Mouse (Mus musculus) lung, postnatal 36 days (tissue): Measurements from ENCODE around the gene Pip4k2a.

Source experiments
- DNase-seq: peaks from one replicate; pipeline ENCODE4 v3.0.0; 2022; ENCODE audit warnings: mixed read lengths

Pip4k2a gene

DNA sequence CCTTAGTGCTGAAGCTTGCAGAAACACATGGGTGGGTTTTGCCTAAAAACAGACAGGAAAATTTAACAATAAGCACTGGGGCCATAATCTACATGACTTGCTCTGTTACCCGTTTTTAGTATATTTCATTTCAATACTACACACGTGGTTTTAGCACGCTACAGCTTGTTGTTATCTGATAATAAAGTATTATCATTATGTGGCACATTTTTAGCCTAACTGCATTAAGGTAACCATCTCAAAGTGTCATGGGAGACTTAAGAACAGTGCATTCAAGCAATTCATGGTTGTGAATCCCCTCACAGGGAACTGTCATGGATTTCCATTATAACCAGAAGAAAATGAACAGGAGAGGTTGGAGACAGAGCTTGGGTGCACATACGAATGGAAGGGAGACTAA lies 43.5 kb downstream of the Pip4k2a start:
- DNase-seq = no peak

DNA sequence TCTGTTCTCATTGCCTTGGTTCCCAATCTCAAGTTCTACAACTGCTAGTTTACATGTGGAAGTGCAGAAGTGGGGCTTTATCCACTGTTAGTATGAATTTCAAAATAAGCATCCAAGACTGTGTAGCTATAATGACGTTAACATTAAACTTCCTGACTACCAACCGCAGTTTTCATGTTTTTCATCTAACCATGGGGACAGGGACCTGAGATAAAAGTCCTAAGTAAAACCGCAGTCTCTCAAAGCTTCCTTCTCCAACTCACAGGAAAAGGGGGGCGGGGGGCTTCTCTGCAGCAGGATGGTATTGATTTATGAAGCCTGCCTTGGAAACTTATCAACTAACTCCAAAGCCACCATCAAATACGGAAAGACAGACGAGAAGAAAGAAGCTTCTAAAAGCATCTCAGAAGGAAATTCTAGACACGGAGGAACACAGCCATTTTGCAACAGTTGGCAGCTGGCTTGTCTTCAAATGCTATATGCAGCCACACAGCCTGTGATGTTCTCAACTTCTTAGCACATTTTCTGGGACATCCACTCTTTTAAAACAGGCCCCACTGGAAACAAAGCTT lies 45.7 kb downstream of the Pip4k2a start:
- no peak for DNase-seq

DNA sequence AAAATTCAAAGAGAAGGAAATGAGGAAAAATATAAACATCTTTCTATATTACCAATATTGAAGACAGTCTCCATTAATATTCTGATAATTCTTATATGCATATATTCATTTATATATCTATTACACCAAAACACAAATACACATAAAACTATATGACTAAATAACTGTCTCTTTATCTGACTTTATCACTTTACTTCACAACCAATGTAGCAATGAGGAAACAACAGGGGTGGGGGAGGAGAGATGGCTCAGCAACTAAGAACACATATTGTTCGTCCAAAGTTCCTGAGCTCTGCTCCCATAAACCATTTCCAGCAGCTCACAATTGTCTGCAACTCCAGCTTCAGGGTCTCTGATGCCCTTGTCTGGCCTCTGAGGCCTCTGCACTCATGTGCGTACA lies 47.2 kb downstream of the Pip4k2a start:
- no peak for DNase-seq

DNA sequence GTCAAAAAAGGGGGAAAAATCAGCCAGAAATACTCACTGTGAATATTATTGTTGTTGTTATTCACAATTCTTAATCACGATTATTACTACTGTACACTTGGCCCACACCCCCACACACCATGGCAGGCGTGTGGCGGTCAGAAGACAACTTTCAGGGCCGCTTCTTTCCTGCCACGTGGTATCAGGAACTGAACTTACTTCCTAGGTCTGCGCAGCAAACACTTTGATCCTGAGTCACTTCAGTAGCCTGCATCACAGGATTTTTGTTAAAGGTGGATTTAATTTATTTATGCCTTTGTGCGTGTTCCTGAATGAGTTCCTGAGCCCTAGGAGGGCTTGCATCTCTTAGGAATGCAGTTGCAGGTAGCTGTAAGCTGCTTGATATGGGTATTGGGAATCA lies 49.2 kb downstream of the Pip4k2a start:
- no peak for DNase-seq

DNA sequence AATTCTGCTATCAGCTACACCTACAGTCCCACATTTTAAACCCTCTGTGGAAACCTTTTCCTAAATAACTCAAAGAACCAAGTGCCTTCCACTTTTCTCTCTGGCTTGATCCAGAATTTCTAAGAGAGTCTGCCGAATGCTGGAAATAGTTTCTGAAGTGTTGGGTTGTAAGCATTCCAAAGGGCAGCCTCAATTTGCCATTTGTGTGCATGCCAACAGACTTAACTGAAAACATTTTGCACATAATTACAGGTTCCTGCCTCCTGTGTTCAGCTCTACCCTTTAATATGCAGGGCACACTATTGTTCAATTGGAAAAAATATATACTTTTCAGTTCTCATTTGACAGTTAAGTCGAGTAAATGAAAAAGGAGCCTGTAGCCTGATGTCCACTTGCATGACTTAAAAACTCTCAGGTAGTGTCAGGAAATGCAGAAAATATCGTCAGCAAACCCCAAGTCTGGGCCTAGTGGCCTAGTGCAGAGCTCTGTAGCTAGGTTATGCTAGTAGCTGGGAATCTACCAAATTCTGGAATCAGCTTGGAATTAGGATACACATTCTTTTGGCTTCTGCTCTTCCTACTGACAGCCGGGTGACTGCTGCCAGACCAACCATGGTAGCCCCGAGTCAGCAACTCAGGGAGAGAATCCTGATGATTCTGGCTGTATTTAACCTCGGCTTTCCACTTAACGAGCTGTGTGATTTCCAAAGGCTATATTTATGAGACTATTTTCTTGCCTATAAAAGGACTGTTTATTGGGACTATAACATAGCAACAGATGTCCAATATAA lies 50.1 kb downstream of the Pip4k2a start:
- DNase-seq = no peak

DNA sequence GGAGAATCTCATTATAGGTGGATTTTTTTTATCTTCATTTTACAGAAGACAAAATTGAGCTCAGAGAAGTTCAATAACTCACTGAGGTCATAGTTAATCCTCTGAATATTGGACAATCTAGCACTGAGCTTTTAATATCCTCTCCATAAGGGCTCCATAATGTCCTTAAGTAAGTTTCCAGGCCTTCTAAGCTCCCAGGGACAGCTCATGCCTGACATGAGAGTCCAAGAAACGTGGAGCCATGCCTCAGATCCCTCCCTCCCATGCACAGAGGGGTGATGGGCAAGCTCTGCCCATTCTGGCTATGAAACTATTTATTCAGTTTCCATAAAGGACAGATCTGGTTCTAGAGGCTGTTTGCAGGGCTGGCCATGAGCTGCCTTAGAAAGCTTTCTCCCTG lies 52.5 kb downstream of the Pip4k2a start:
- DNase-seq = no peak

DNA sequence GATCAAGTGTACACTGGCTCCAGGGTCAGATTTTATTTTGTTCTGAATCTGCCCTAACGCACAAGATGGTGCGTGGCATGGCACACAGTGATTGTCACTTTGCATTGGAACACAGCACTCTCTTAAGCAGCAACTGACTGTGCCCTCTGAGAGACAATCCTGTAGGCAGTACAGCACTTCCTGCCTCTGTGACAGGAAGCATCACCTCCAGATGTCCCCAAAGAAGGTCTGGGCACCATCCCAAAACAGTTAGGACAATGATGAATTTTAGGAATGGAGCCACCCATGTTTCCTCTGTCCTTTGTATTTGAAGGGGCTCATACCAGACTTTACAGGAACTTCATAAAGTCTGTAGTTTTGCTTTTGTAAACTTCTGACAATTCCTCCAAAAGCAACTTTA lies 54.0 kb downstream of the Pip4k2a start:
- DNase-seq = peak; percentile 80

DNA sequence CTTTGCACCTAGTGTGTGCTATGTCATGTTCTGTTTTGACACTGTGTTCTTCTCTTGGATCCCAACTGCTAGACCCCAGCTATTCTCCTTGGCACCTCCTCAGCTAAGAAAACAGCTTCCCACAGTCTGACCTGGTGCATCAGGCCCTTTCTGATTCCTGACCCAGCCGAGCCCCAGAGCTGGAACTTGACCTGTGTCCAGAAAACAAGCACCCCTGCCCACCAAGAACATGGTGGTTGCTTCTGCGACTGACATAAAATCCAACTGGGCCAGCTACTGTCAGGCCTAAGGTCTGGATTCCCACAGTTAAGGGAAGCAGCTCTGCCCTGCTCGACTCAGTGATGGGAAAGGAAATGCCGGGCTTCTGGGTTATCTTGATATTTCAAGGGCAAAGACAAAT lies 54.6 kb downstream of the Pip4k2a start:
- no peak for DNase-seq

DNA sequence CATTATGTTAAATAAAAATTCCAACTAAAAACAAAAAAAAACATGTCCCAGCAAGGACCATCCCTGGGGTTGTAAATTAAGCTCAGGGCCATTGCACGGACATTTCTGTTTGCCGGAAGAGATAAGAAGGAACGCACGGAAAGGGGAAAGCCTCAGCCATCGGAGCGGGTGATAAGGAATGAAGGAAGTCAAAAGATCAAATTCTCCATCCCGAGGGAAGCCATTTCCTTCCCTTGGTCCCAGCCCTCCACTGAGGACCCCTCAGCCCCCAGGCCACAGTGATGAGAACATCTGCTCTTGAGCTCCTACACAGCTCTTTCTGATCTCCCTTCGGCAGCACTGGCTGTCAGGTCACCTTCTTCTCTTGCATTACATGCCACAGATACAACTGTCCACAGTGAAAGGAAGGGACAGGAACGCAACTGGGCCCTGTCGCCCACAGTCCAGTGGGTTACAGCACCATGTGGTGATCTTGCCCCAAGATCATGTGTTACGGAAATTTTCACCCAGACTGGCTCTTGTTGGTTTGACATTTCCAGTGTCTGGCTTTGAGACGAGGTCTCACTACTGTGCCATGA lies 57.1 kb downstream of the Pip4k2a start:
- DNase-seq = no peak

DNA sequence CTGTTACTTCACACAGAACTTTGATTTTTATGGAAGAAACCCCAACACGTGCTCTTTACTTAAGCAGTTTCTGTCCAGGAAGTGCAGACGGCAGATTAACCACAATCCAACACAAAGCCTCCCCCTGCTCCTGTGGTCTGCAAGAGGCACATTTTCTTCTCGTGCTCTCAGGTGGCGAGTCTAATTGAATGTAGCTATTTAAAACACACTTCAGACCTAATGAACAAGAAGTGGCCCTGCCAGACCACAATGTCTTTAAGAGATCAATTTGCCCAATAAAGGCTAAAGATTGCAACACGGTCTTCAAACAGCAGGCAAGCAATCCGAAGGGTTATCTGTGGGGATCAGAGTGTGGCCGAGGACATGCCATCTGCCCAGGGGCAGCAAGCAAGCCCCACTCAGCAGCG lies 59.0 kb downstream of the Pip4k2a start:
- peak; percentile 55 for DNase-seq

DNA sequence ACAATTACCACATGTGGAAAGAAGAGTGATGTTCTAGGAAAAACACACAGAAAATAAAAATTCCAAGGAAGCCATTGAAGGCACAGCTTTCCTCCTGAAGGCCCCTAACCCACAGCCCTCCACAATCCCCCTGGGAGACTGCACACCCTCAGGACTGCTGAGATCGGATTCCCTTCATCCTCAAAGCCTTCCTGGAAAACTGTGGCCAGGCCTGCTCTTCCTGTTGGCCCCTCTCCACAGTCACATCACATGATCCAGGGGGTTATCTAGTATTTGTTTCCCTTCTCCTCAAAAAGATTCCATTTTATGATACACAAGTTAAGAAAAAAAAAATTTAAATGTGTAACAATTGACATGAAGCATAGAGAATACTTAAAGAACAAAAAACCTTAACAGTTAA lies 59.7 kb downstream of the Pip4k2a start:
- DNase-seq = peak; percentile 39

DNA sequence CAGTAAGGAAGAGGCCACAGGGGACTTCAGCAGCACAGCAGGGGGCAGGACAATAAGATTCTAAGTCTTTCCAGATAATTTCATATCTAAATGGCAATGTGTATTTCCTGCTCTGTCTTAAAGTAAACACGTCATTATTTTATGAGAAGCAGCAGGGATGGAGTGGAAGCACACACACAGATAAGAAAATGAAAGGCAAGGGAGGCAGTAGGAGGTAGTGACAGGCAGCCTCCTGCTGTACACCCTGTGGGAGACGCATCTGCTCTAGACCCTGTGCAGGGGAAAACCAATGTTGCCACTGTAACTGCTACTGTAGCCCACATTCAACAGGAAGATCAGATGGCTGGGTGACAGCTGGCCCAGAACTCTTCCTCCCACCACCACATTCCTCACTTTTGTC lies 60.3 kb downstream of the Pip4k2a start:
- no peak for DNase-seq

DNA sequence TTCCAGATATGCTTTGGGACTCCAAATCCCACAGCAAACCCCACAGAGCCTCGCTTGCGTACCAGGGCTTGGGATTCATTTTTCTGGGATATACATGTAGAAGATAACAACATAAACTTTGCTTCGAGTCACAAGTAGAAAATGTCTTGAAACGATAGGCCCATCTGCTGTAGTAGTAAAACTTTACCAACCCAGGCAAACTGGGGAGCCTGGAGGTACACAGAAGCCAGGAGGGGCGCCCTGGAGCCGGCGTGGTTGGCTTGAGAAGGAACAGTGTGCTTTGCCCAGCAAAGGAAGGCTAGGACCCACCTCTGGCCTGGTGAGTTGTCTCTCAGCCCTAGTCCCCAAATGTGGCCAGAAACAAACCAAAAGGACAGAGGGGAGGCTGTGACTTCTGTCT lies 61.5 kb downstream of the Pip4k2a start:
- no peak for DNase-seq

DNA sequence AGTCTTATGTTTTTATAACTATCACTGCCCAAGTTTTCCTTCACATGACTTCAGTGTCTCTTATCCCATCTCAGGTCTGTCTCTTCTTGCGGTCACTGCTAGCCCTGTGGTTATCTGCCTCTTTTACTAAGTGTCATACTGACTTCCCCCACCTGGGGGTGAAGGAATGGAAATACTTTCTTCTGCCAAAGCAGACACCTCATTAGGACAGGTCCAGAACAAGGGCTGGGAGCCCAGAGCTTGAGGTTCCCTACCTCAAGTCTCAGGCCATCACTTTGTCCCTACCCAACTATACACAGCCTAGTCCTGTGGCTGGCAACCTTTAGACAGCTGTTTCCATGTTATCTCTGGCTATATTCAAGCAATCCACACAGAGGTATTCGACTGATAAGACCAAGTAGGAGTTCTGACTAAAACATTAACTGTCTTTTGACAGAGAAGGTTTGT lies 62.3 kb downstream of the Pip4k2a start:
- no peak for DNase-seq

DNA sequence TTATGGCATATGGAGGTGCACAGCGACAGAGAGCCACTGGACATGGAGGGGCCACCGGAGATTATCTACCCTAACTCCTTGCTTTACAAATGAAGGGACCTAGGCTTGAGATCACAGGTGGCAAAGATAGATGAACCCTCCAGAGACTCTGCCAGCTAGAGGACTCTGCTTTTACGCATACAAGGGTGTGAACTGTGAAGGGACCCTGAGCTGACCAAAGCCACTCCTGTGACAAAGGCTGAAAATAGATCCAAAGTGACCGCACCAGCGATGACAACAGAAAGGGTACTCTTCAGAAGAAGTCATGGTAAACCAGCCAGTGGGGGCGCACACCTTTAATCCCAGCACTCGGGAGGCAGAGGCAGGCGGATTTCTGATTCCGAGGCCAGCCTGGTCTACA lies 63.8 kb downstream of the Pip4k2a start:
- DNase-seq = no peak

DNA sequence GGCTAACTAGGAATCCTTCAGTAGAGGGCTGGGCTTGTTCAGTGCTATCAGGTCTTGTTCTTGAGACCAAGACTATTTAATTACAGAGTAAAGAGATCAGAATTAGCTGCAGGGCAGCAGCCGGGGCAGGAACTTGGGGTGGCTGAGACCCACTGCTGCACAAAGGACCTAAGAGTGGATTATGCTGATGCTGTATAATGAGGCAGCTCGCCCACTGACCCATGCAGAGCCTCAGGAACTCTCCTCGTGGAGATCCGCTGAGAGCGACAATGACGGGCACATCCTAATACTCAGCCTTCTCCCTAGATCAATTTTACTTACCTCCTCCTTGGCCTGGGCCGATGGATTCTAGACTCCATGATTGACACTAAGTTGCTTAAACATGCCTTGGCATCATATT lies 64.5 kb downstream of the Pip4k2a start:
- no peak for DNase-seq

DNA sequence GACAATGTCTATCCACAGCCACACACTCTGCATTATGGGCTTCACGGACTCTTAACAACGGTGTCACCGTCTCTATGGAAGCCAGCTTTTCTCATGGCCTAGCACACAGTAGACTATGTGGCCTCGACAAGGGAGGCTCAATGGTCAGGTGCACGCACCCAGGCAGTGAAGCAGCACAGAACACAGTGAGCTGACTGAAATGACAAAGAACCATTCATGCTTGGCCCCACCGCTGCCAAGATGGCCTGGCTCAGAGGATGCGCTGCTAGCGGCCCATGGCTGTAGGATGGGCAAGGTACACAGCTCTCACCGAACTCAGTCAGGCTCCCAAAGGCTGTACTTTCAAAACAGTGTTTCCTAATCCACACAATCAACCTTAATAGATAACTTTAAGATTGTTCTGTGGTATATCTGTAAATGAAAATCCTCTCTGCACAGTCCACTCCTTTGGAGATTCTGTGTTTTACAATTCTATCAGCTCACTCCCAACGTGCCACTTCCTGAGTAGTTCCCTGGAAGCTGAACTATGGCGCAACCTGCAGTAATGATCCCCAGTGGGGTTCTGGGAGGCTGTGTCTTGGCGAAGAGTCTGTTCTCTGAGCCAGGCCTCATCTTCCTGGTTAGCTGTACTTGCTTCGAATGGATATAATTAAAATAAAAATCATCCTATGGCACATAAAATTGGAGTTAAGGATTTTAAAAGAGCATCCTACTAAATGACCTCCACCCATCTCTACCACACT lies 67.4 kb downstream of the Pip4k2a start:
- DNase-seq = no peak

DNA sequence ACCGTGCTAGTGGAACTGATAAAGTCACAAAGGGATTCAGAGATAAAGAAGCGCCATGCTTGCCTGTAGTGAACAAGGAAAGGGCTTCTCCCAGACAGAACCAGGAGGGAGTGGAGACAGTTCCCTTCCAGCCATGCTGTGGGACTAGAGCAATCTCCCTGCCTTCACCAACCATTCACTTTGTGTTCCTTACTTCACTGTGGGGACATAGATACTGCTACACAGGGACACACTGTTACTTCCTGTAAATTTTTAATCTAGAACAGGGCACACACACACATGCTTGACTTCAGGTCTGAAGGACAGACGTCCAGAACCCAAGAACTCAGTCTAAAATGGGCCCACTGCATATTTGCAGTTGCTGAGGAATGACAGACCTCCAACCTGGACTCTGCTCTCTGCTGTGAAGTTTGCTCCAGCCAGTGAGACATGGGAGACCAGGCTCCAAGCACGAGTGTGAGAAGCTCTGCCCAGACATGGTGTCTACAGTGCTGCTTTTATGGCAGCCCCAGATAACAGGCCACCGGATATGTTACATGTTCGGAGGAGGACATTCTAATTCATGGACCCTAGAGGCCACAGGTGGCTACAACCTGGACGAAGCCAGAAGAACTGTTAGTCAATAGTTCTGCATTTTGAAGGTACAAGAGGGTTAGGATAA lies 69.2 kb downstream of the Pip4k2a start:
- DNase-seq = no peak

DNA sequence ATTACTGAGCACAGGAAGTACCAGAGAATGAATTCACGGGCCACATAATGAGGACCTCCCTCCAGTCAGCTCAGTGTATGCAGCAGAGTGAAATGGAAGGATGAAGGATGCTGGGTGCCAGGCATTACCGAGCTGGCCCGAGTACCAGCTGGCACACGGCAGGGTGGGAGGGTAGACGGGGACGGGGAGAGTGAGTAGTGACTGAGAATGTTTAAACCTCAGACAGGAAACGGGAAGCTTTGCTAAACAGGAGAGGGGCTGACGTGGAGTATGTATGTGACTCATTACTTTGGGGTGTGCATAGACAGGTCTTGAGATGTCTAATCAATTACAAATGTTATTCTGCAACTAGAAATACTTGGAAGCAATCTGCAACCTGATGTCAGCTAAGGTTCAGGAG lies 69.7 kb downstream of the Pip4k2a start:
- no peak for DNase-seq

DNA sequence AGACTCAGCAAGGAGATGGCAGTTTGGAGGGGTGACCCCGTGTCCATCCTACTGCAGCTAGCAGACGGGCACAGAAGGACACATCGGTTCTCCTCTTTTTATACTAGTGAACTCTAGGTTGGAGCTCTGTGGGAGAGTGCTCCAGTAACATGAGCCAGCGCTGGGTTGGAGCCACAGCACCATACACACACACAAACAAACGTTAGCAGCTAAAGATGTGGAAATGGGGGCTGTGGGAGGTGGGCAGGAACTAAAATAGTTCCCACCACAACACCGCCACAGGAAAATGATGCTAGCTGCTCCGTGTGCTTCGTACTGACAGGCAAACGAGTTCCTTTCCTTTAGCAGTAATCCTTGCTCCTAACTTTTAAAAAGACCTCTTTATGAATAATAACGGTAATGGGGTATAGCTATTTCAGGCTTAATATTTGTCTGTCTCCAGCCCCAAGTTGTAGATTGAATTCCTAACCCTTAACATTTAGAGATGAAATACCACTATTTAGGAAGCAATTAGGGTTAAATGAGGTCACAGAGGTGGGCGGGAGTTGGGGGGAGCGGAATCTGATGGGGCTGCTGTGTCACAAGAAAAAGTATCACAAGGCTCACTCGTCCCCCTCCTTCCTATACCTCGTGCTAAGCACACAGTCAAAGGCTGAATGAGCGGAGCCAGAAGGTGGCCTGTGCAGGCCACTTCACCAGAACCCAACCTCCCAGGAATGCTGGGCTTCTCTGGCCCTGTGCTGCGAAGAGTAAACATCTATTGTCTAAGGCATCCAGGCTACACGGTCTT lies 73.9 kb downstream of the Pip4k2a start:
- no peak for DNase-seq

DNA sequence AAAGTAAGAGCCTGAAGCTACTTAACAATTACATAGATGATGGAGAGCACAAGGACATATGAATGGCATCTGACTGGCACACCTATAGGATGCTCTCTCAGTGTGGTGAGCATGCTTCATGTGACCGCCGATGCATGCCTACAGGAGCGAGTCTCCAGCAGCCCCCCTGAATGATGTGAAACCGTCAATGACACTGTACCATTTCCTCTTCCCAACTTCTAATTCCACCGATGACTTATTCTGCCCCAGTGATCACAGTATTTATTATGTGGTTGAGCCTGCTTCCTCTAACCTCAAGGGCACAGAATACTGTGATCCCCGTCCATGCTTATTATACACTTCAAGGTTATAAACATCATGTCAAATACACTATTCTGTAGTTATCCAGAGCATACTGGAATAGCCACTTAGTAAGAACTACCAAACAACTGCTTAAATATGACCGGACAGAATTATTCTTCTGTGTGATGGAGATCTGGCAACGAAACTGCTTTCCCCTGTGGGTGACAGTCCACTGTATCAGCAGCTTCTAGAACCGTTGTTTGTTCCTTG lies 74.8 kb downstream of the Pip4k2a start:
- DNase-seq = no peak

DNA sequence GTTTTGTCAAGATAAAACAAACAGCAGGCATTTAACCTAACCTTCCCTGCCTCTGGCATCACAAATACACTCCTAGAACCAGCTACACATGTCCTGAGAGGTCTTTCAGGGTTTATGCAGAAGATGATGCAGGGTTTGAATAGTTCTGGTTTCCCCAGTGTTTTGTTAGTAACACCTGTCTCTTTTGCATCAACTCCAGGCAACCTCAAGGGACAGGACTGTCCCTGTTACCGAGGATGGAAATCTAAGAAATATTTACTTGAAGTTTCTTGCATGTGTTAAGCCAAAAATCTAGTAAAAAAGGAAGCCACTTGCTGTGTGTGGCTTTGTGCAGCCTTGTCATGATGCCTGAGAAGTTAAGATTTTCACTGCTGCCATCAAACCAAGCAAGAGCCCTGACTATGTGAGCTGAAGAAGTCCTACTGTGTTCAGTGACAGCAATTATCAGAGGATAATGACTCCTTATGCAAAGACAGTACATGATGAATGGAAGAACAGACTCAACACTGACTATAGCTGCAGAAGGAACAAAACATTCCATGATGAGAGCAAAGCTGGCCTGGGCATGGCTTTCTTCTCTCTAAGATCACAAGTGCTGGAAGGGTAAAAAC lies 76.3 kb downstream of the Pip4k2a start:
- DNase-seq = no peak
